Mouse (Mus musculus): Measurements from ENCODE around the gene Glipr1l2.
"Not testable (repeated sequence)": the region's sequence is repeated elsewhere in the genome, so short reads cannot be mapped to it uniquely, and the experiment has no call there.

The Glipr1l2 gene

GRCm38 (mm10) chr10:112083157-112083556 is at the start of gene Glipr1l2:
Gene Glipr1l2 (plus strand): TSS chr10:112083354.
- no peak for DNase-seq (ENCODE audit: low read depth, low spot score)

GRCm38 (mm10) chr10:112043523-112043922 is 39.6 kb upstream of the Glipr1l2 start:
- DNase-seq (ENCODE audit: low read depth, low spot score), result not testable (repeated sequence)

DNA sequence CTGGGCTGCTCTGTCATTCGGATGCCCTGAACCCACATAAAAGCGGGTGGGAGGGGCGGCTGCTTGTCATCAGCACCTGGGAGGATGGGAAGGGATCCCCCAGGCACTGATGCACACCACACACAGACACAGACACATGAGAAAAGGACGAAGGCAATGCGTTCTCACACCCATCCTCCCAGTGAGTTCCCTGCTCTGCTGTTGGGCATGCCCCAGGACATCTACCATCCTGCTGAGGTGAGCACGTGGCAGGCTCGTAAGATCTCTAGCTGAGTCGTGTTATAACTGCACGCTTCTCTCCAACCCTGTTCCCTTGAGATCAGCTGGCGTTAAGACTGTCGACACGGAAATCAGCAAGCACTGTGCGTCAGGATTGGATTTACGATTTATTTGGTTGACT is 38.9 kb upstream of the Glipr1l2 start:
- not testable (repeated sequence) for DNase-seq (ENCODE audit: low read depth, low spot score)

GRCm38 (mm10) chr10:112051220-112051619 is 31.9 kb upstream of the Glipr1l2 start:
- DNase-seq (ENCODE audit: low read depth, low spot score), result no peak

- not testable (repeated sequence) for DNase-seq (ENCODE audit: low read depth, low spot score)
These were observed 31.2 kb upstream of the Glipr1l2 start for GRCm38 (mm10) chr10:112051956-112052355.

GRCm38 (mm10) chr10:112059702-112060582 is 23.2 kb upstream of the Glipr1l2 start, which contains the start of gene Glipr1l1:
Gene Glipr1l1 (plus strand): TSS chr10:112060189.
- peak; percentile 28 for DNase-seq (ENCODE audit: low read depth, low spot score)

DNA sequence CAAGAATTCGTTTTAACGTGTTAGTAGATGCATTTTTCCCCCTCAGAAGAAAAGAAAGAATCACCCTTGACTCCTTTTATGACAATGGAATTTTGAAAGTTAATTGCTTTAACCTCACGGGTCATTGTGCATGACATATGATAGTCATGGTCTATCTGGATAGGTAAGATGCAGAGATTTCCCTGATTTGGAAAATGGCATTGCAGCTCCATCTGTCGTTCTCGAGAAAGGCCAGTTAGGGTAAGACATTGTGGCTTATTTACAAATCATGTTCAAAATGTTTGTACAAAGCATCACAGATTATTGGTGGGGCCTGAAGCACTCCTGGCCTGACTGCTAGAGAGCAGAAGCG is 22.6 kb upstream of the Glipr1l2 start:
- DNase-seq (ENCODE audit: low read depth, low spot score), result not testable (repeated sequence)

DNA sequence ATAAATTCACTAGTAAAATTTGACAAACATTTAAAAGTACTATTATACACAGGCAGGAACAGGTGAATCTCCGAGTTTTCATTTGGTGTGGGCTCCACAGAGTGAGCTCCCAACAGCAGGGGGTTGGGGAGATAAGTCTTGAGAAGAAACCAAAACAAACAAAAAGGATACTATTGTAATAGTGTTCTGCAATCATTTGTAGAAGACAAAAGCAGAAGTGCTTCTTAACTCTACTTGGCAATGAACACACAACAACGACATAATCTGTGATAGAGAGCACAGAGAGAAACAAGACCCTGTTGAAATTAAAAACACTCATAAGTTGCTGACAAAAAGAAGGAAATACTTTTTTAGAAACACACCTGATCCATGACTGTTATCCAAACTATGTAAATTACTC is 3.1 kb upstream of the Glipr1l2 start:
- DNase-seq (ENCODE audit: low read depth, low spot score), result no peak

DNA sequence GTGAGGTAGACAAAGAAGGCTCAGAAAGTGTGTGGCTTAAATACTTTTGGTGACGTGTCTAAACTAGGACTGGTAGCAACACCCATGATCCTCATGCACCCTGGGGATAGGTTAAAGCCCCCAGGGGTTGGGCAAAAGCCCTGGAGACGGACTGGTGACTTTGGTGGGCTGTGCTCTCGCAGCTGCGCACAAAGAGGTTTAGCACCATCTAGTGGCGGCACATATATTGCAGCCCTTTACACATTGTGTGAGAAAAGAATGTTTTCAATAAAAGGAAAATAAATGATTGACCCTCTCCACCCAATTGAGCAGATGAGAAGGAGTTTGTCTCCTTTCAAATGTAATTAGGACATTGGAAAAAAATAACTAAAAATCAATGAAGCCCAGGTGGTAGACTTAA is 22.6 kb downstream of the Glipr1l2 start:
- not testable (repeated sequence) for DNase-seq (ENCODE audit: low read depth, low spot score)

GRCm38 (mm10) chr10:112110401-112110800 is 27.2 kb downstream of the Glipr1l2 start:
- DNase-seq (ENCODE audit: low read depth, low spot score), result no peak

DNA sequence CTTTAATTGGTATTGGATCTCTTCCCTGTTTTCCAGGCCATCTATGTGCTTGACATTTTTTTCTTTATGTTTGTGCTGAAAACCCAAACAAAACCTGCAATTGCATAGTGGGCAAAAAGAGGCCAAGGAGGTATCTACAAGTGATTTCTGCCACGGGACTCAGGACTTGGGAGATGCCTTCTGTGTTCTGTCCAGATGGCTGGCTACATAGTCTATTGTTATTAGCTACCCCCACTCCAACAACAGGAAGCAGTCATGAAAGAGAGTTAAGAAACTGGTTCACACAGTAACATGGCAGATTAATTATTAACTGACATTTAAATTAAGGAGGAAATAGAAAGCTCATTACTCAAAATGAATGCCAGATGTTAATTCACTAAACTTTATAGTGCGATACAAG is 41.9 kb downstream of the Glipr1l2 start:
- not testable (repeated sequence) for DNase-seq (ENCODE audit: low read depth, low spot score)

DNA sequence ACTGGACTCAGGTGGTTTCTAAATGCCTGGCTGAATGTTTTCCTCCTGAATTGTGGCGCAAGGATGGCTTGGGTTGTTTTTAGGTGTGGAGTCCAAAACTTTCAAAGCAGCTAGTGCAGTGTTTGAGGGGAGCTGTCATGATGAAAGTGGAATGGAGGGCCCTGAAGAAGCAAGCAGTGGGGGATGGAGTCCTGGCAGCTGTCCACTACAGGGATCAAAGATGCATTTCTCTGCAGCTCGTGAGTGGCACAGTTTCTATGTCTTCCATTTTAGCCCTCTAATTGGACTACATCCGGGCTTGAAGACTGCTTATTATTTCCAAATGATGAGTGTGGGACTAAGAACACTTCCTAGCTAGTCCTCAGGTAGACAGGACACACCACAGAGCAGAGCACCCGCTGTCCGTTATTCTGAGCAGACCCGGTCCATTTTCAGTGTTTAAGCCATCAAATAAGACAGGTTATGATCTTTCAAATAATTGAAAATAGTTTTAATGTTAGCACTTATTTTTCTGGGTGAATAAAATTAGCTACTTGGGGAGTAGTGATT is 44.6 kb downstream of the Glipr1l2 start:
- not testable (repeated sequence) for DNase-seq (ENCODE audit: low read depth, low spot score)

GRCm38 (mm10) chr10:112132194-112132593 is 49.0 kb downstream of the Glipr1l2 start:
- no peak for DNase-seq (ENCODE audit: low read depth, low spot score)

DNA sequence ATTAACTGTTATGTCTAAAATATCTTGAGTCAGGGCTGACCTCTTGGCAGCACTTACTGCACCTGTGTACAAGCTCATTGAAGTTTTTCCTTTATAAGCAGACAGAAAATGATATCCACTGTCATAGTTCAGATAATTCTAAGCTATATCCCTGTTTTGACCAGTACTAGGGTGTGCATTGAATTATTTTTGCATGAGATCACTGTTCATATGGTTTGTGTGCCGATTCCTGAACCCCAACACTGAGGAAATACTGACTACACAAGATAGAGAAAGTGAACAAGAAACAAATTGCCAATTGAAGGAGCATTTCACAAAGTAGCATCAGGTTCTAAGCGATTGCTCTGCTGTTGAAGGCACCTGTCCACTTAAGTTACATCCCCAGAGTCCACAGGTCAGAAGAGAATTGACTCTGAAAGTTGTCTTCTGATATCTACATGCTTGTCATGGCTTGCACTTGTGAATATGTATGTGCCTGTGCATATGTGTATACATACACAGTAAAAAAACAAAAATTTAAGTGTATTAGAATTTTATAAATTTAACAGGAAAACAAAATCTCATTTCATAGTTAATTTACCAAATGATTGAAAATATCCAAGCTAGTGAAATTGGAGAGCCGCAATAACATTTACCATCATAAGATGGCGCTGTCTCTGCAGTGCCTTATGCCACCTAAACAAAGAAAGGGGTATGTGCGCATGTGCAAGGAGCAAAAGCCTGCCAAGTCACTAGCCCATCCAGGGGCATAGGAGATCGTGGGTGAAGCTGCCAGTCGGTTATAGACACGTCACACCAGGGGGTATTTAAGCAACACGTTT is 55.1 kb downstream of the Glipr1l2 start:
- no peak for DNase-seq (ENCODE audit: low read depth, low spot score)

DNA sequence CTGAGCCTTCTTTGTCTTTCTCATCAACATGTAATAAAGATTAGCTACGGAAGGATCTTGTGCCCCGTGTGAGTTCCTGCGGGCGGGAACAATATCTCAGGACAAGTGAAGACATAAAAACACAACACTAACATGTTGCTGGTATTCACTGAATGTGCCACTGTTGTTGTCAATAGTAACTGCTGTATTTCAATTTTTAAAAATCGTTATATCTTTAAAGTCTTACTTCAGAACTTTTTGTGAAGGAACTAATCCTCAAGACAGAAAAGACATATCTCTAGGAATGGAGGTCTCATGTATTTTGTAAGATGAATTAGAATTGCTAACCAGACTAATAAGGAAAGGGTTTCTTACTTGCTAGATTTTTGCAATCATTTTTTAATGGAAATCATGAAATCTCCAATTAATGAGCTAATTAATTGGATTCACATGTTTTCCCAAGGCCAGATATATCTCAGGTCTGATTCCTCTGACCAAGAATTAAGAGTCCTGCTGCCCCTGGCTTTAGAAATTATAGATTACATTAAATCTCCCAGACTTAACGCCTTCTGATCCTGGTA is 55.8 kb downstream of the Glipr1l2 start:
- DNase-seq (ENCODE audit: low read depth, low spot score), result no peak

GRCm38 (mm10) chr10:112139834-112140233 is 56.7 kb downstream of the Glipr1l2 start:
- DNase-seq (ENCODE audit: low read depth, low spot score), result no peak
